Mouse (Mus musculus) CH12.LX (cell line): ENCODE results near the gene Hspa13. TPM values are rescaled to one million over a fixed set of nuclear protein-coding genes. Genes with fewer than 3 reads are reported as not detected.
A peak's percentile ranks its signal among the peaks of the same experiment; 100 is the strongest.

Source experiments
- DNase-seq: peaks from one replicate; pipeline ENCODE4 v3.0.0-alpha.2; 2013; ENCODE audit errors: extremely low read depth
- H3K27ac ChIP-seq: 2 replicates; pipeline ENCODE4 v1.5.1; 2012; ENCODE audit warnings: low read depth, mild to moderate bottlenecking, control low read depth, moderate library complexity; ENCODE audit not compliant: insufficient read depth
- H3K27me3 ChIP-seq: replicated peaks from 2 replicates; pipeline ENCODE3; 2012; ENCODE audit warnings: inconsistent platforms
- H3K36me3 ChIP-seq, 2 experiments: replicated peaks in 1 of 2; 2 replicates each; pipeline versions ENCODE3 to v1.6.1; 2012; ENCODE audit warnings: inconsistent platforms in 1 of 2, low read length in 1 of 2, mild to moderate bottlenecking in 1 of 2, mixed read lengths in 1 of 2, moderate library complexity in 1 of 2; ENCODE audit not compliant: control insufficient read depth in 1 of 2, insufficient read depth in 1 of 2
- H3K4me1 ChIP-seq, 2 experiments: 2 replicates each; pipeline ENCODE4 v1.6.1; 2012; ENCODE audit warnings: inconsistent platforms in 1 of 2, moderate library complexity in 1 of 2; ENCODE audit not compliant: insufficient read depth in 2 of 2, control insufficient read depth in 1 of 2
- H3K4me2 ChIP-seq: 2 replicates; pipeline ENCODE4 v1.6.1; 2012; ENCODE audit warnings: low read depth, mild to moderate bottlenecking, control low read depth; ENCODE audit not compliant: poor library complexity, insufficient read depth, severe bottlenecking
- H3K4me3 ChIP-seq, 3 experiments: fragments of 150-350 bp in 1 of 3; sonication (generic) in 1 of 3; replicated peaks in 1 of 3; 2 replicates each; pipeline versions ENCODE3 to v1.5.1; 2011 to 2012; ENCODE audit warnings: low read depth in 2 of 3, low read length in 2 of 3, mild to moderate bottlenecking in 2 of 3, moderate library complexity in 2 of 3, control low read depth in 1 of 3, improper control_type of control experiment in 1 of 3, inconsistent platforms in 1 of 3, mixed read lengths in 1 of 3; ENCODE audit not compliant: poor library complexity in 1 of 3
- H3K79me2 ChIP-seq: replicated peaks from 2 replicates; pipeline ENCODE4 v1.6.1; 2012; ENCODE audit warnings: mild to moderate bottlenecking, moderate library complexity; ENCODE audit not compliant: control insufficient read depth, poor library complexity, insufficient read depth, severe bottlenecking; ENCODE audit errors: extremely low read depth
- H3K9ac ChIP-seq: 2 replicates; pipeline ENCODE4 v1.6.1; 2012; ENCODE audit warnings: low read depth, mild to moderate bottlenecking, control low read depth, moderate library complexity; ENCODE audit not compliant: insufficient read depth
- H3K9me3 ChIP-seq: replicated peaks from 2 replicates; pipeline ENCODE3; 2012; ENCODE audit warnings: low read length, inconsistent platforms, mixed read lengths
- BHLHE40 ChIP-seq: IDR thresholded peaks from 2 replicates; pipeline ENCODE4 v1.6.1; 2011; ENCODE audit warnings: mild to moderate bottlenecking, low read depth, low read length, improper control_type of control experiment
- CHD2 ChIP-seq: IDR thresholded peaks from 2 replicates; pipeline ENCODE4 v1.6.1; 2011; ENCODE audit warnings: low read length, improper control_type of control experiment
- CTCF ChIP-seq, 2 experiments: IDR thresholded peaks in 1 of 2; conservative IDR thresholded peaks in 1 of 2; 2 replicates each; pipeline ENCODE4 v1.5.1; 2011 to 2012; ENCODE audit warnings: low read depth in 2 of 2, low read length in 2 of 2, improper control_type of control experiment in 1 of 2, inconsistent platforms in 1 of 2, mild to moderate bottlenecking in 1 of 2, moderate library complexity in 1 of 2
- E2F4 ChIP-seq: IDR thresholded peaks from 2 replicates; pipeline ENCODE4 v1.6.1; 2011; ENCODE audit warnings: low read depth, low read length, improper control_type of control experiment; ENCODE audit not compliant: insufficient replicate concordance
- EP300 ChIP-seq: IDR thresholded peaks from 2 replicates; pipeline ENCODE4 v1.6.1; 2011; ENCODE audit warnings: low read length, improper control_type of control experiment
- HCFC1 ChIP-seq: IDR thresholded peaks from 2 replicates; pipeline ENCODE4 v1.6.1; 2012; ENCODE audit warnings: low read depth, mild to moderate bottlenecking, inconsistent platforms, low read length, improper control_type of control experiment
- MAFK ChIP-seq: IDR thresholded peaks from 2 replicates; pipeline ENCODE4 v1.6.1; 2011; ENCODE audit warnings: low read length, improper control_type of control experiment; ENCODE audit not compliant: insufficient replicate concordance
- NELFE ChIP-seq: IDR thresholded peaks from 2 replicates; pipeline ENCODE4 v1.6.1; 2011; ENCODE audit warnings: low read depth, low read length, improper control_type of control experiment
- PAX5 ChIP-seq: IDR thresholded peaks from 2 replicates; pipeline ENCODE4 v1.6.1; 2012; ENCODE audit warnings: low read length, inconsistent platforms, mixed read lengths
- POLR2AphosphoS2 ChIP-seq: IDR thresholded peaks from 2 replicates; pipeline ENCODE4 v1.6.1; 2011; ENCODE audit warnings: low read depth, low read length, improper control_type of control experiment
- RAD21 ChIP-seq: IDR thresholded peaks from 2 replicates; pipeline ENCODE4 v1.6.1; 2011; ENCODE audit warnings: low read depth, mild to moderate bottlenecking, low read length, improper control_type of control experiment, moderate library complexity
- RCOR1 ChIP-seq: conservative IDR thresholded peaks from 2 replicates; pipeline ENCODE4 v1.6.1; 2012; ENCODE audit warnings: low read depth, mild to moderate bottlenecking, inconsistent platforms, low read length, improper control_type of control experiment
- SIN3A ChIP-seq: IDR thresholded peaks from 2 replicates; pipeline ENCODE4 v1.6.1; 2012; ENCODE audit warnings: low read length, improper control_type of control experiment, inconsistent platforms
- SMC3 ChIP-seq: IDR thresholded peaks from 2 replicates; pipeline ENCODE4 v1.6.1; 2011; ENCODE audit warnings: low read depth, low read length, improper control_type of control experiment
- TBP ChIP-seq: conservative IDR thresholded peaks from 2 replicates; pipeline ENCODE4 v1.6.1; 2011; ENCODE audit warnings: low read depth, low read length, improper control_type of control experiment
- UBTF ChIP-seq: IDR thresholded peaks from 2 replicates; pipeline ENCODE4 v1.6.1; 2012; ENCODE audit warnings: low read depth, mild to moderate bottlenecking, inconsistent platforms, low read length, improper control_type of control experiment, moderate library complexity
- USF1 ChIP-seq: IDR thresholded peaks from 2 replicates; pipeline ENCODE4 v1.6.1; 2014; ENCODE audit warnings: low read depth, mild to moderate bottlenecking, inconsistent platforms, low read length, improper control_type of control experiment
- USF2 ChIP-seq: conservative IDR thresholded peaks from 2 replicates; pipeline ENCODE4 v1.6.1; 2011; ENCODE audit warnings: low read depth, low read length, improper control_type of control experiment
- ZC3H11A ChIP-seq: IDR thresholded peaks from 2 replicates; pipeline ENCODE4 v1.6.1; 2012; ENCODE audit warnings: low read depth, mild to moderate bottlenecking, inconsistent platforms, low read length, improper control_type of control experiment
- dilution Hi-C: fragments of 300-500 bp; cut with MboI; formaldehyde crosslinking; loops from 2 replicates; pipeline ENCODE4 v1.14.3; 2020; ENCODE audit warnings: low sequenced_read_pairs; ENCODE audit not compliant: extremely low pct_unique_long_range_greater_than_20kb, extremely low pct_ligation_motif_present
- in situ Hi-C: fragments of 300-500 bp; cut with MboI; formaldehyde crosslinking; loops from 3 replicates; pipeline ENCODE4 v1.14.3; 2019; ENCODE audit warnings: low sequenced_read_pairs, low pct_ligation_motif_present, low pct_unique_long_range_greater_than_20kb, mixed read lengths
- polyA plus RNA-seq: library from polyadenylated mRNA; unstranded; fragments of >175 nt; gene quantifications from 2 replicates; pipeline ENCODE4 v1.2.1, GENCODE M21; 2012; ENCODE audit warnings: low read depth; ENCODE audit not compliant: insufficient read length
- total RNA-seq, 2 experiments: library from RNA; depleted of rRNA; stranded (reverse); fragments of 300-350 nt in 1 of 2; fragments of >200 nt in 1 of 2; gene quantifications; 2 replicates each; pipeline ENCODE4 v1.2.3; 2012 to 2014

The Hspa13 gene
- total and polyA plus RNA-seq, 3 experiments, result 21.3 to 38.9 (median 30.6) TPM

DNA sequence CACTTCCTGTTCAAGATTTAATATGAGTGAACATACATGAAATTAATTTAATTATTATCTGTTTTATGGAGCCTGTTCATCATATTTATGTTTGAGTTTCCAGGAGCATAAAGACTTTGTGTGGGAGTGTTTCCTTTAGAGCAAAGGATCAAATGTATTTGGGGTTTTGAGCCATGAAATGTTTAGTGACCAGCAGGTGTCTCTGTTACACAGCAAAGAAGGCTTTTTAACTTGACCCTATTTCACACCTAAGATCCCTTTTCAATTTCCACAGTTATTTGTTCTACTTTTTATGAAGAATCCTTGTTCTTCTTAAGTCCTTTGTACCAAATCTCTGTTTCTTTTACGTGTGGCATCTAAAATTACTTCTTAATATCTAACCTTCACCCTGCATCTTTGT is 12.4 kb upstream of the Hspa13 start:
- no peaks in the 10 kb centered on the region for H3K79me2 ChIP-seq
- no peaks in the 10 kb centered on the region for H3K9me3 ChIP-seq
- no peaks in the 10 kb centered on the region for H3K4me1 ChIP-seq
- H3K36me3 ChIP-seq, result no peaks in the 10 kb centered on the region
- peak; percentile 31 for DNase-seq
- no peaks in the 10 kb centered on the region for H3K27me3 ChIP-seq
- TF ChIP-seq POLR2AphosphoS2 (no peak), RAD21 (peak; percentile 93), SMC3 (peak; percentile 76), CTCF (conservative IDR thresholded peaks at IDR 0.05 in 1 of 2, IDR thresholded peaks at IDR 0.05 in 1 of 2; ENCODE audit: low read depth in 2 of 2, low read length in 2 of 2) (peak in 1 of 2 experiments; percentile 81; a peak in 2 of 4 replicates)
- H3K4me2 ChIP-seq, result no peak overlapping the region
- no peak overlapping the region for H3K27ac ChIP-seq
- in situ Hi-C loops (loop anchor here (10.0 to 25.0 kb wide), 3 partner anchors 236 to 1108 kb away; no protein-coding TSS in a partner anchor), dilution Hi-C loops (no loop called here)
- H3K9ac ChIP-seq, result no peak overlapping the region
- H3K4me3 ChIP-seq, result no peak overlapping the region

DNA sequence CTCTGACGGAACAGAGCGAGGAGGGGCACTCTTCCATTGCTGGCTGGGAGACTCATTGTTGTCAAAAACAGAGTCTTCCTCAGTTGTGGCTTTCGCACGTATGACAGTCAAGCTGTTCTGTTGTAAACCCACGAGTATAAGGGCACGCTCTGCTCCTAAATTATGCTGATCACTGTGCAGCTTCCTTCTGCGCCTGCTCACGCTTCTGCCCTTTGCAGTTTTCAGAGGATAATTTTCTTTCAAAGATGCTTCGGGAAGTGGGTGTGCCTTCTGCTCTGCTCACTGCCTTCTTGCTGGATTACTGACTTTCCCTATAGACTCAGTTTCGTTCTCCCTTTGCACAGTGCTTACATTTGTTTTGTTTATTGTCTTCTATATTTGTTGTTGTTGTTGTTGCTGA is 6.3 kb upstream of the Hspa13 start:
- dilution Hi-C loops, result no loop called here
- Histone ChIP-seq H3K4me1 (peaks cover 0 to 3% of the 10 kb centered on the region in 2 experiments; a peak in 1 of 4 replicates), H3K4me2 (no peak overlapping the region), H3K9ac (no peak overlapping the region), H3K4me3 (no peak overlapping the region), H3K36me3 (no peaks in the 10 kb centered on the region), H3K79me2 (no peaks in the 10 kb centered on the region), H3K27ac (no peak overlapping the region), H3K9me3 (no peaks in the 10 kb centered on the region), H3K27me3 (no peaks in the 10 kb centered on the region)
- DNase-seq, result no peak
- no peak for TF ChIP-seq ZC3H11A
- TF ChIP-seq USF1, result no peak
- TF ChIP-seq USF2, result no peak
- no peak for TF ChIP-seq EP300
- TF ChIP-seq PAX5, result no peak
- no peak for TF ChIP-seq BHLHE40
- no peak for TF ChIP-seq MAFK
- no peak for TF ChIP-seq CHD2
- no peak for TF ChIP-seq RCOR1
- no peak for TF ChIP-seq SMC3
- no peak for TF ChIP-seq HCFC1
- TF ChIP-seq NELFE, result no peak
- no peak for TF ChIP-seq SIN3A
- TF ChIP-seq TBP, result no peak
- TF ChIP-seq E2F4, result no peak
- TF ChIP-seq UBTF, result no peak
- in situ Hi-C loops, result loop anchor here (10.0 to 25.0 kb wide), 3 partner anchors 242 to 1239 kb away; partner anchors contain the start of gene Usp25
